Mouse (Mus musculus) CD4-positive helper T cell, adult 2 months (primary cell): ENCODE data around the gene Sh3gl1.
"Not testable (repeated sequence)": the region's sequence is repeated elsewhere in the genome, so short reads cannot be mapped to it uniquely, and the experiment has no call there.

Source experiments
- DNase-seq: peaks from one replicate; pipeline ENCODE4 v3.0.0-alpha.2; 2012; ENCODE audit warnings: low read depth, missing footprints, low spot score

Sh3gl1 gene

GRCm38 (mm10) chr17:56036176-56036900, at the start of gene Sh3gl1:
Sh3gl1 (minus strand) TSS chr17:56036635.
- peak; percentile 100 for DNase-seq

DNA sequence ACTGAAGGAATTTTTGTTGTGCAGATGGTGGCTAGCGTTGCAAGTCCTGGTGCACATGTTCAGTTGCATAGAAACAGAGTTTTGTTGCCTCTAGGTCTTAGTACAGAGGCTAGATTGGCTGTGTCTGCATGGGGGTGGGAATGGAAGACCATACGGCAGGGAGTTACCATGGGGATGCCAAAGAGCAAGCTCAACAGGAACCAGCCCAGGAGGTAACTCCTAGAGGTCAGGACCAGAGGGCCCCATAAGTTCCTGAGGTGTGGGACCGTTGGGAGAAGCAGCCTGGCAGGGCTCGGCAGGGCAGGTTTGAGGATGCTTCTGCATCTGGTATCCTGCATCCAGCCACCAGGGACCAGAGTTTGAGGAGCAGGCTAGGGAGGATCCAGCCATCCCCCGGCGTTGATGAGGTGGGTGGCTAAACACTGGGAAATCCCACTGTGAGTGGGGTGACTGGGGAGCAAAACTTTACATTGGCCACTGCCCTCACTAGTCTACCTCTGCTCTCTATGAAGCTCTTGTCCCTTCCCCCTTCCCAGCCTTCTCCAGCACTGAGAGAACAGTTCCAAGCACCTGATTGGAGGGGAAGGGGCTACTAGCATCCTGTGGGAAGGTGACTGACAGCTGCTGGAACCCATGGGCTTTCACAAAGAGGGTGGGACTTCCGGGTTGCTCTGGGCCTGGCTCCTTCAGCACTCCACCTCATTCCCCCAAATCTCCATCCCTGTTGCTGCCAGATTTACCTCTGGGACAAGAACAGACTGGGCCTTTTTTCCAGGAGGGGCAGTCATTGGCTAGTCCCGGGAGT, 44.5 kb upstream of the Sh3gl1 start:
- DNase-seq, result no peak

GRCm38 (mm10) chr17:56079921-56080320, 43.5 kb upstream of the Sh3gl1 start:
- no peak for DNase-seq

GRCm38 (mm10) chr17:56078880-56079795, 42.7 kb upstream of the Sh3gl1 start, which contains the start of gene Hdgfl2:
Hdgfl2 (plus strand) TSS chr17:56079634.
- DNase-seq, result peak; percentile 100

DNA sequence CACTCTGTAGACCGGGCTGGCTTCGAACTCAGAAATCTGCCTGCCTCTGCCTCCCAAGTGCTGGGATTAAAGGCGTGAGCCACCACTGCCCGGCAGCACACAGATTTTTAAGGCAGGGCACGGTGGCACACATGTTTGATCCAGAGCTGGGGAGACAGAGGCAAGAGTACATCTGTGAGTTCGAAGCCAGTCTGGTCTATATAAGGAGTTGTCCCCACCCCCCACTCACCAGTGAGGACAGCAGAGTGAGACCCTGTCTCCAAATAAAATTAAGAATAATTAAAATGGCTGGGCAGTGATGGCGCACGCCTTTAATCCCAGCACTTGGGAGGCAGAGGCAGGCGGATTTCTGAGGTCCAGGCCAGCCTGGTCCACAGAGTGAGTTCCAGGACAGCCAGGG, 41.9 kb upstream of the Sh3gl1 start:
- peak; percentile 24 for DNase-seq

- no peak for DNase-seq
These were observed 41.1 kb upstream of the Sh3gl1 start for GRCm38 (mm10) chr17:56077523-56077922.

GRCm38 (mm10) chr17:56074827-56075208, 38.4 kb upstream of the Sh3gl1 start, which contains the start of gene Ubxn6:
Ubxn6 (minus strand) TSS chr17:56075028.
- peak; percentile 98 for DNase-seq

GRCm38 (mm10) chr17:56074097-56074826, 37.8 kb upstream of the Sh3gl1 start:
- peak; percentile 90 for DNase-seq

GRCm38 (mm10) chr17:56072243-56072642, 35.8 kb upstream of the Sh3gl1 start:
- DNase-seq, result no peak

DNA sequence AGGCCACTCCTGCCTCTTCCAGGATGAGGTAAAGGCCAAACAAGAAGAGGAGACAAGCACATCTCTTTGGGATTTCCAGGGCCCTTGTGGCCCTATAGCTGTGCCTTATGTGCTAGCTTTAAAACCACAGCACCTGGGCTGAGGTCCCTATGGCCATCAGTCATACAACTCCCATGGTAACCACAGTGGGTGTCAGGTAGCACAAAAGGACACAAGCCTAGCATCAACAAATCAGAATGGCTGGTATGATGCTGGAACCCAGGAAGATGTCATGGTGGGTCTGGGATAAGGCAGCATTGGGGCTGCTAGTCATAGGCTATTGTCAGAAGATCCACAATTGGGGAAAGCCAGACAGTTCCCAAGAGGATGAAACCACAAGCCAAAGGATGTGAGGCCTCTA, 34.7 kb upstream of the Sh3gl1 start:
- no peak for DNase-seq

DNA sequence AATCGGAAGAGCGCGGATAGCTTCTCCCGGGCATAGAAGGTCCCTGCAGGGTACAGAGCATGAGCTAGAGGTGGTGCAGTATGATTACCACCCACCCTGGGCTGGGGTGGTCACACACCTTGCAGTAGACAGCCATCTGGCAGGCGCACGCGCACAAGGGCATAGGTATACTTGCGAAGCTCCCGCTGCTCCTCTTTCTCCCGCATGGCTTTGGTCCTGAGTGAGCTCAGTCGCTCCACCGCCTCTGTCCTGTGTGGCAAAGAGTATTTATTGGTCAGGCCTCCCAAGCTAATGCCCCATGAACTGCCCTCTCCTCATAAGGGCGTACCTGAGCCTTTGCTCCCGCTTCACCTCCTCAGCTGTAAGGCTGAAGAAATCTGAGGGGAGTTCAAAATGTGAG, 32.6 kb upstream of the Sh3gl1 start:
- DNase-seq, result no peak

- no peak for DNase-seq
These were observed 30.0 kb upstream of the Sh3gl1 start for GRCm38 (mm10) chr17:56066451-56066850.

DNA sequence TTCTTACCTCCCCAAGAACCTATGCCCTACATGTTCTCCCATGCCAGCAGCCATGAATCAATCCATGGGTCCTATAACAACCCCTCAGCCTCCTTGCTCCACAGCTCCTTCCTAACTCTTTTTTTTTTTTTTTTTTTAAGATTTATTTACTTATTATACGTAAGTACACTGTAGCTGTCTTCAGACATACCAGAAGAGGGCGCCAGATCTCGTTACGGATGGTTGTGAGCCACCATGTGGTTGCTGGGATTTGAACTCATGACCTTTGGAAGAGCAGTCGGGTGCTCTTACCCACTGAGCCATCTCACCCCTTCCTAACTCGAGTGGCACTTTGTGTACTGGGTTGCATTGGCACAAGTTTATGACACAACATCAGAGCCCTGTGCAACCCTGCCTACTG, 29.3 kb upstream of the Sh3gl1 start:
- DNase-seq, result not testable (repeated sequence)

DNA sequence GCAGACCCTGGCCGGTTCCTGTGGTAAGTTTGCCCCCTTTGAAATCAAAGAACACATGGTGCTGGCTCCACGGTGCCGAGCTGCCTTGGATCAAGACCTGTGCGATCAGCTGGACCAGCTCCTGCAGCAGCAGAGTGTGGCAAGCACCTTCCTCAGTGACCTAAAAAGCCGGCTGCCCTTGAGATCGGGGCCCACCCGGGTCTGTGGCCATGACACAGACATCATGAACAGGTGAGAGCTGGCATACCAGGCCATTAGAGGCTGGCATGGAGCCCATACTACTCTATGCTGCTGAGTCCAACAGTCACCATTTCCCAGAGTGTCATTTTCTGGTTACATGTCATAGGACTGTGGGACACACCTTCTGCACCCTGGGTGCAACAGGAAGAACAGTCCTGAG, 25.6 kb upstream of the Sh3gl1 start:
- DNase-seq, result no peak

GRCm38 (mm10) chr17:56057381-56058120, 21.1 kb upstream of the Sh3gl1 start:
- DNase-seq, result no peak

GRCm38 (mm10) chr17:56055945-56056678, 19.7 kb upstream of the Sh3gl1 start:
- DNase-seq, result no peak

DNA sequence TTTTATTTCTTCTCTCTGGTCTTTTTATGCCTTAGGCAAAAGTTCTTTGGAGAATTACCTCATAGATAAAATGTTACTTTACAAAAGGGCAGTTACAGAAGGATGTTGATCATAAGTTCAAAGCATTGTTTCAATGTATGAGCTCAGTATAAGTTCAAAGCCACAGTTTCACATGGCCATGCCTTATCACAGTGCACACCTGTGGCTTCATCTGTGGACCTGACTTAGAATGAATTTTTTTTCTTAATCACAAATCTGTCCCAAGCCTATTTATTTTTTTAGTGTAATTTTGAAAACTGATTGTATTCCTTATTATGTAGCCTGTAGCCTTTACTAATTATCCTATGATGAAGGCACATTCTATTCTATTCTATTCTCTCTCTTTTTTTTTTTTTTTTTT, 18.5 kb upstream of the Sh3gl1 start:
- no peak for DNase-seq

- DNase-seq, result no peak
These were observed 14.9 kb upstream of the Sh3gl1 start for GRCm38 (mm10) chr17:56051369-56051768.

- DNase-seq, result no peak
These were observed 4.4 kb upstream of the Sh3gl1 start for GRCm38 (mm10) chr17:56040857-56041163.
